Mouse (Mus musculus) Patski (cell line): ENCODE measurements around the gene Actg2. TPM values are rescaled to one million over a fixed set of nuclear protein-coding genes. Genes with fewer than 3 reads are reported as not detected.

Experiments
- ATAC-seq: fragments of 100-300 bp; one replicate; pipeline ENCODE4 v1.8.0; 2021
- CTCF ChIA-PET: fragments of 350-600 bp; sonication (Branson Sonifier 250); formaldehyde crosslinking; loops from one replicate; lab custom pipeline; 2022; ENCODE audit warnings: inconsistent platforms; lab: Charles Lee
- POLR2A ChIA-PET: fragments of 350-600 bp; sonication (Branson Sonifier 250); formaldehyde crosslinking; loops from one replicate; lab custom pipeline; 2022; ENCODE audit warnings: antibody characterized with exemption, inconsistent platforms; lab: Charles Lee
- DNase-seq: peaks from one replicate; pipeline ENCODE4 v3.0.0-alpha.2; 2011; ENCODE audit warnings: low read depth, low spot score
- H3K27me3 ChIP-seq: fragments of 371-371 bp; one replicate; pipeline ENCODE4 v1.5.1; 2021
- CTCF ChIP-seq: fragments of 100-300 bp; IDR thresholded peaks from one replicate; pipeline ENCODE4 v1.5.1; 2021
- in situ Hi-C: fragments of 300-500 bp; cut with MboI; formaldehyde crosslinking; loops from 3 replicates; pipeline ENCODE4 v1.11.1; 2018; ENCODE audit warnings: low pct_unique_long_range_greater_than_20kb, mixed read lengths
- polyA plus RNA-seq: library from polyadenylated mRNA; unstranded; gene quantifications from one replicate; pipeline ENCODE4 v1.2.3, GENCODE M21; 2021

The Actg2 gene
- polyA plus RNA-seq, 1 experiment from 2014 or later = 1.6 TPM

DNA sequence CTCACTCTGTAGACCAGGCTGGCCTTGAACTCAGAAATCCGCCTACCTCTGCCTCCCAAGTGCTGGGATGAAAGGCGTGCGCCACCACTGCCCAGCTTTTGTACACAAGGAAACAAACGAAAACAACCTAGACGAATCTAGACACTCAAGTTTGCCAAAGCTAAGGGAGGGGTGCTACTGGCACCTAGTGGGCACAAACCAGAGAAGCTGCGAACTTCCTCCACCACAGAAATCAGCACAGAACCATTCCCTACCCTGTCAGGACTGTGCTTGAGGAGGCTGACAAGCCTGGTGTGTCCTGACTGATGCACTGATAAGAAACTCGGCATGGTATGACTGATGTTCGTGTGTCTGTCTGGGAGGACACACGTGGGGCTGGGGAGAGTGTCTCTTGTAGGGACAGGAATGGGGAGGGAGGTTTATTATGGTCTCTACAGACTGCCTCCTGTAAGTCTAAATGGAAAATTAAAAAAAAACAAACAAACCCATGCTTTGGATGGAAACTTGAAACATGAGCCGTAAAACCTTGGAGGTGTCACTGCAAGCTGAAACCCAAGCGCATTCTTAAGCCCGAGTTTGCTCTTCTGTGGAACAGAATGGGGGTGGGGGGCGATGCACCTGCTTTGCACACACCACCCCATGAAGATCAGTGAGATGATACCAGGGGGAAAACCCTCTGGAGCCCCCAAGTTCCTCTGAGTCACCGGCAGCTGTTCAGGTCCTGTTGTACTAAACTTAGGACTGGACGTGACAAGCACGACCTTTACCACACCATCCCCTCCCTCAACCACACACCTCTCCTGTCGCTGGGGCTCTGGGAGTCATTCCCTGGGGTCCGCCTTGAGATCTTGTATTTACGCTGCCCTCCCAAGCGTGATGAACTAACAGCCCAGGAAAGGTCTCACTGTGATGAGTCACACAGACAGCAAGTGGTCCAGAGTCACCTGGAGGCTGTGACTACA, 33.1 kb upstream of the Actg2 start:
- in situ Hi-C loops = loop anchor here (5.0 kb wide), 1 partner anchor 57 kb away; no protein-coding TSS in a partner anchor
- TF ChIP-seq CTCF = no peak
- ATAC-seq = no peak
- ChIA-PET CTCF (interaction anchor here (1.3 kb wide), 1 partner anchor 14 kb away, joined by 5 read pairs; no protein-coding TSS in a partner anchor), POLR2A (no interaction called here)
- DNase-seq = no peak
- H3K27me3 ChIP-seq = no peaks in the 10 kb centered on the region

- no peaks in the 10 kb centered on the region for H3K27me3 ChIP-seq
- CTCF ChIA-PET = no interaction called here
- no peak for TF ChIP-seq CTCF
- POLR2A ChIA-PET = no interaction called here
- in situ Hi-C loops = no loop called here
- DNase-seq = no peak
- no peak for ATAC-seq
Observed at GRCm38 (mm10) chr6:83555972-83556371, 19.9 kb upstream of the Actg2 start.

GRCm38 (mm10) chr6:83548346-83548745, 12.3 kb upstream of the Actg2 start:
- DNase-seq (no peak), ATAC-seq (no peak)
- in situ Hi-C loops = no loop called here
- H3K27me3 ChIP-seq = no peaks in the 10 kb centered on the region
- TF ChIP-seq CTCF = no peak
- POLR2A ChIA-PET = no interaction called here
- CTCF ChIA-PET = no interaction called here

GRCm38 (mm10) chr6:83545778-83546177, 9.7 kb upstream of the Actg2 start:
- CTCF ChIA-PET = no interaction called here
- in situ Hi-C loops = no loop called here
- no peak for DNase-seq

GRCm38 (mm10) chr6:83541756-83542456, 5.8 kb upstream of the Actg2 start:
- DNase-seq = peak; percentile 44
- no peak for ATAC-seq

More at GRCm38 (mm10) chr6:83545778-83546177, 9.7 kb upstream of the Actg2 start:
- H3K27me3 ChIP-seq = no peaks in the 10 kb centered on the region
- POLR2A ChIA-PET = interaction anchor here (0.6 to 0.7 kb wide), 2 partner anchors 22 to 183 kb away, joined by 3 read pairs; no protein-coding TSS in a partner anchor
- TF ChIP-seq CTCF = no peak
- ATAC-seq = no peak

GRCm38 (mm10) chr6:83540017-83540416, 4.0 kb upstream of the Actg2 start:
- in situ Hi-C loops = no loop called here
- no peaks in the 10 kb centered on the region for H3K27me3 ChIP-seq
- POLR2A ChIA-PET = interaction anchor here (1.2 kb wide), 1 partner anchor 22 kb away, joined by 3 read pairs; no protein-coding TSS in a partner anchor
- TF ChIP-seq CTCF = no peak
- DNase-seq = no peak
- ATAC-seq = no peak
- CTCF ChIA-PET = no interaction called here

More at GRCm38 (mm10) chr6:83541756-83542456, 5.8 kb upstream of the Actg2 start:
- H3K27me3 ChIP-seq = no peaks in the 10 kb centered on the region
- TF ChIP-seq CTCF = no peak
- POLR2A ChIA-PET = no interaction called here
- CTCF ChIA-PET = interaction anchor here (1.3 kb wide), 2 partner anchors 20 kb away, joined by 3 read pairs; no protein-coding TSS in a partner anchor
- in situ Hi-C loops = no loop called here

- DNase-seq (no peak), ATAC-seq (no peak)
- no peaks in the 10 kb centered on the region for H3K27me3 ChIP-seq
- in situ Hi-C loops = no loop called here
- ChIA-PET CTCF (interaction anchor here (1.4 kb wide), 2 partner anchors 25 to 46 kb away, joined by 3 to 5 read pairs; no protein-coding TSS in a partner anchor), POLR2A (no interaction called here)
- TF ChIP-seq CTCF = no peak
Observed at GRCm38 (mm10) chr6:83536795-83537059, 662 bp upstream of the Actg2 start.

GRCm38 (mm10) chr6:83532608-83533007, 3.5 kb downstream of the Actg2 start:
- H3K27me3 ChIP-seq = peaks cover 5% of the 10 kb centered on the region
- POLR2A ChIA-PET = no interaction called here
- in situ Hi-C loops = no loop called here
- ATAC-seq (no peak), DNase-seq (no peak)
- CTCF ChIA-PET = no interaction called here
- TF ChIP-seq CTCF = no peak

- POLR2A ChIA-PET = no interaction called here
- ATAC-seq (no peak), DNase-seq (no peak)
- no peaks in the 10 kb centered on the region for H3K27me3 ChIP-seq
- in situ Hi-C loops = no loop called here
- CTCF ChIA-PET = no interaction called here
- no peak for TF ChIP-seq CTCF
Observed at GRCm38 (mm10) chr6:83523194-83523593, 12.9 kb downstream of the Actg2 start.

GRCm38 (mm10) chr6:83521784-83522183, 14.3 kb downstream of the Actg2 start:
- POLR2A ChIA-PET = no interaction called here
- in situ Hi-C loops = no loop called here
- CTCF ChIA-PET = interaction anchor here (0.5 to 1.3 kb wide), 3 partner anchors 8 to 21 kb away, joined by 3 read pairs; no protein-coding TSS in a partner anchor
- DNase-seq (no peak), ATAC-seq (no peak)
- no peaks in the 10 kb centered on the region for H3K27me3 ChIP-seq
- TF ChIP-seq CTCF = no peak

- in situ Hi-C loops = no loop called here
- no peak for TF ChIP-seq CTCF
- ChIA-PET CTCF (interaction anchor here (1.0 kb wide), 1 partner anchor 9 kb away, joined by 3 read pairs; no protein-coding TSS in a partner anchor), POLR2A (no interaction called here)
- DNase-seq (no peak), ATAC-seq (no peak)
- no peaks in the 10 kb centered on the region for H3K27me3 ChIP-seq
Observed at GRCm38 (mm10) chr6:83518637-83519036, 17.4 kb downstream of the Actg2 start.
